Mouse (Mus musculus) frontal cortex, postnatal 14 days (tissue): ENCODE results near the gene Trappc3.

Experiments
- DNase-seq, 2 experiments: peaks; one replicate each; pipeline ENCODE4 v3.0.0; 2022; ENCODE audit warnings: low spot score in 2 of 2

Gene Trappc3

DNA sequence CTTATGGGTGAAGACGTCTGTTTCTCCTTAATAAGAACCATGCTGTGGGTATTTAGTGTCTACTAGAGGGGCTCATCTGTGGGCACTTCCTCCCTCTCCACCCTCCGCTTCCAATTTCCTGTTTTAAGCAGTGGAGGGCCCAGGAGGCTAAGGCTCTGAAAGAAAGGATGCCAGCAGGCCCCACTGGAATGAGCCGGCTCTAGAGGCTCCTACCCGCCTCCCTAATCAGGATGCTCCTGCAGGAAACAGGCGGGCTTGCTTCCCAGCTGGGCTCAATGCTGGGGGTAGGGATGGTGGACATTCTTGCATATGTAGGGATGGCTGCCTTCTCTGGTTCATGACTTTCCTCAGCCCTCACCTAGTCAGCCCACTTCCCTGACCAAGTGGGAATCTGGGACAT, 51.1 kb downstream of the Trappc3 start:
- no peak for DNase-seq

DNA sequence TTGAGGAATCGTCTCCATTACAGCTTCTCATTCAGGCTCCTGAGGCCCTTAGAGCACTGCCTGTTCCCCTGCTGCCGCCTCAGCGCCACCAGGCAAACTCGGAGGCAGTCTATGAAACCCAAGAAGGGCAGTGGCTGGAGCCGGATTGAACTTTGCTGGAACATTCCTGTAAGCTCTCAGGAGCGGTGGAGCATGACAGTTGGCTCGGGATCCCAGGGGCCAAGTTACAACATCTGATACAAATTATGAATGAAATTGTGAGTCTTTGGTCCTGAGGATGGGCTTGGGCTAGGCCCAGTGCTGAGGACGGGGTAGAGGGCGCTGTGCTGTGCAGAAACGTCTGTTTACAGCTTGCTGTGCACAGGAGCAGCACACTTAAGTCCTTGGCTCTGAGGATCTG, 52.3 kb downstream of the Trappc3 start:
- DNase-seq = no peak

DNA sequence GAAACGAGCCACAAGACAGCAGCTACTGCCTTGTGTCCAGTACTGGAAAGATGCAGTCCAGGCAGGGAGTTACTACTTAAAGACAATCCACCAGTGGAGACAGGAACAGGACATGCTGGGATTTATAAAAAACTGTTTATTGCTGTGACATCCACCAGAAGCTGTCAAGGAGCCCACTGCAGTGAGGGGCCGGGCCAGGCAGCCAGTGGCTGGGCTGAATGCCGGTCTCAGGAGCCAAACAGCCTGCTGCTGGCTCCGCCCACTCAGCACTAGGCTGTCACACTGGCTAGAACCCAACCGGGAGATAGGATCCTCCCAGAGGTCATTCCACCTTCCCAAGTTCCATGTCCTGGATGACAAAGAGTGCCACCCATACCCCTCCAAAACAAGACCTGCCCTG, 53.8 kb downstream of the Trappc3 start:
- no peak for DNase-seq

DNA sequence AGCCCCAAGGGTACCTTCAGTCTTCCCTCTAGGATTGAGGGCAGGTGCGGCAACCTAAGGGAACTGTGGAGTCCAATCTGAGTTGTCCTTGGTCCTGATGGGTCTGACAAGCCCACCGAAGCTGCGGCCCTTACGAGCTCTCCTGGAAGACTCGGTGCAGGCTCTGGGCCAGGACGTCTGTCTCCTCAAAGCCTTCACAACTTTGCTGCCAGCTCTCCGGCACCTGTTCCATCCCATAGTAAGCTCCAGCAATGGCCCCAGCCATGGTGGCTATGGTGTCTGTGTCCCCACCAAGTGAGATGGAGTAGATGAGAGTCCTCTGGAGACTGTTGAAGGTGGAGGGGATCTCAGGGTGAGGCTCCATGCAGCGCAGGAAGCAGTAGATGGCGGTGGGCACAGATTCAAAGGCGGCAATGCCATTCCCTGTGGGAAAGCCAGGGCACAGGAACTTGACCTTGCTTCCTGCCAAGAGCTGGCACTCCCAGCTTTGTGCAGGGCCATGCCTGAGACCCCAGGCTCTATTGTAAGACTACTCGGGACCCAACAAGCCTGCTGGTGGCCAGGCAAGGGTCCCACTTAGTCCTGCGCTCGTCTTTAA, 54.4 kb downstream of the Trappc3 start:
- DNase-seq = no peak

DNA sequence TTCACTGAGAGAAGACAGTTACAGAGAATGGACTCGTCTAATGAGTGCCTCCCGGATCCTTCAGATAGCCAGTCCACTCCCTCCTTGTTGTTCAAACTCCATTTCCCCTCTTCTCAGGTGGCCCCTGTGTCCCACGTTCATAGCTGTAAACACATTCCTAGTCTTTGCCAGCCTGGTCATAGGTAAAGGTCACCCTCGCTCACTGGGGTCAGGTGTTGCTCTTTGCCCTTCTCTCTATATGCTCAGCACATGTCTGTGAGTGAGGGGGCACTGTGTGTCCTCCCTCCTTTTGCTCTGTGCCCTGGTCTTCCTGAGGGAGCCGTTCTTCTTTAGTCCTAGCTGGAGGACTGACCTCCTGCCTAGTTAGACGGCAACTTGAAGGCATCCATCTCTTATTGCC, 57.7 kb downstream of the Trappc3 start:
- DNase-seq = no peak

DNA sequence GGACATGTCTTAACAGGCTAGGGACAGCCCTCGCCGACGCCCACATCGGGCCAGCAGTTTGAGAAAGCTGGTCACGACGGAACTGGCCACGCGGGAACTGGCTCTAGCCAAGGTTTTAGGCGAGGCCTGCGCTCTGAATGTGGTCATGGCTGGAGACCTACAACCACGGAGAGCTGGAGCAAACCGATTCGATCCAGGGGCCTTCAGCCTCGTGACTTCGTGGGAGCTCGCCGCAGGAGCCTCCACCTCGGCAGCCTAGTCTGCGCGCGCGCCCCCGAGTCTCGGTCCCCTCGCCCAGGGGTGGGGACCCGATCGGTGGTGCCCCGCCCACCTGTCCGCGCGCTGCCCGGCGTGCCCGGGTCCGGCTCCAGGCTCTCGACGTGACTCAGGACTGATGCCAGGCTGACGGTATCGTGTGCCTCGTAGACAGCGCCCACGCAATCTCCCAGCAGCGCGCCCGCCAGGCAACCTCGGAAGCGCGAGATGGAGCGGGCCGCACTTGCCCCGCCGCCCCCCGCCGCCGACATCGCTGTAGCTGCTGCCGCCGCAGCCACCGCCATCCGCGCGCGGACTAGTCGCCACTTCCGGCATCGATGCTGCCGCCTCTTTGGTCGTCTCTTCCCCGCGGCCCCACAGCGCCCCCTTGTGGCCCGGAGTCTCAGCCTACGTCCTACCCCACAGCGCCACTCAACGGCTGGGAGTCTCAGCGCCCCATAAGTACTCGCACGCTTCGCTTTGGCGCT, 59.2 kb downstream of the Trappc3 start, which contains the start of gene Adprhl2:
Gene Adprhl2, minus strand, starts transcription at position 593 of the 743 bp plus-strand sequence.
- DNase-seq = peak; percentile 94 to 99

DNA sequence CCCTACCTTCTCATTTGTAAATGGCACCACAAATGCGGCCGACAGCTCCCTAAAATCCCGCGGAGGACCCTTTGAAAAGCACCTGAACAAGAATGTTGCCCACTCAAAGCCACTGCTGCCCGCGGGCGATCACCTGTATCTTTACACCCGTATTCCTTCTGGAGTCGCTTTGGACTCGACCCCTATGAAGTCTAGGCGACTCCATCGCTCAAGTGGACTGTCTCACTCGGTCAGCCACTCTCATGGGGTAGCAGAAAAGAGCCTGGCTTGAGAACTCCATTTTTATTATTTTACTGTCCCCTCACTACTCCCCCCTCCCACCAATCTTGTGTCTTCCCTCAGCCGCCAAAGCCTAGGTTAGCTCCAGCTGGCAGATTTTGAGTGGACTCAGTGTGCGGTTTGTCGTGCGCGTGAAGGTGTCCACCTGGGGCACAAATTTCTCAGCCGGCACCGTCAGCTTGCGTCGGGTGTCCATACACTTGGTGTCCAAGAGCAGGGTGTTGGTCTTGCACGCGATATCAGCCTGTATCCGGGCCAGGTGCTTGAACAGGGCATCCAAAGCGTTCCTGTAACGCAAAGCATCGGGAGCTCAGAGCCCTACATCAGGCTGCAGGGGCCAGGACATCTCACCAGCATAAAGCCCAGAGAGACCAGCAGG, 59.9 kb downstream of the Trappc3 start:
- DNase-seq = no peak

DNA sequence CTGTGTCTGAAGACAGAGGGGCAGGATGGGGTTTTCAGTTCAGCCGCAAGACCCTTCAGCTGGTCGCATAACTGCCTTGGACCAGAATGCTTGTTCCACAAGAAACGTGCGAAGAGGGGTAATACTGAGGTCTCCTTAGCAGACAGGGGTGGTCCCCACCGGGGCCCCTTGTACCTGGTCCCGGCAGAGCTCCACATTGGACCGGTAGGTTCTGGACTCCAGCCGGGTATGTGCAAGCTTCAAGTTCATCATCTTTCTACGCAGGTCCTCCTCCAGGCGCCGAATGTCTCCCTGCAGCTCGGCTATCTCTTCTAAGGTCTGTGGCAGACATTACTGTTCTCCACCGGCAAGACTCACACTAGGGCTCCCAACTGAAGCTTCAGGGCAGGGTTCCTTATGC, 60.5 kb downstream of the Trappc3 start:
- DNase-seq = no peak

DNA sequence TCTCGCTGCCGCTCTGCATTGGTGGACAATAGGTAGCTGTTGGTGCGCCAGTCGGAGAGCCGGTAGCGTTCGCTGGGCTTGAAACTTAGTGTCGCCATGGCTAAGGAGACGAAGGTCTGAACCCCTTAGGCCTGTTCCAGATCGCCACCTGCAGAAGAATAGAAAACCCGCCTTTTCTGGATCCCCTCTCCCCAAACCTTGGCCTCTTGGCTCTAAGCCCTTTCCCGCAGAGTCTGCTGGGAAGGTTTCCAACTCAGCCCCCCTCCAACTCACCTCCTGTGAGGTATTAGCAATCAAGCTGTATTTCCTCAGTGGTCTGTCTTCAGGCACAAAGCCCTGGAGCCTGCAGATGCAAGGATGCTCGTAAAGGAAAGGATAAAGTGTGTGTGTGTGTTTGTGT, 62.7 kb downstream of the Trappc3 start:
- DNase-seq = no peak

DNA sequence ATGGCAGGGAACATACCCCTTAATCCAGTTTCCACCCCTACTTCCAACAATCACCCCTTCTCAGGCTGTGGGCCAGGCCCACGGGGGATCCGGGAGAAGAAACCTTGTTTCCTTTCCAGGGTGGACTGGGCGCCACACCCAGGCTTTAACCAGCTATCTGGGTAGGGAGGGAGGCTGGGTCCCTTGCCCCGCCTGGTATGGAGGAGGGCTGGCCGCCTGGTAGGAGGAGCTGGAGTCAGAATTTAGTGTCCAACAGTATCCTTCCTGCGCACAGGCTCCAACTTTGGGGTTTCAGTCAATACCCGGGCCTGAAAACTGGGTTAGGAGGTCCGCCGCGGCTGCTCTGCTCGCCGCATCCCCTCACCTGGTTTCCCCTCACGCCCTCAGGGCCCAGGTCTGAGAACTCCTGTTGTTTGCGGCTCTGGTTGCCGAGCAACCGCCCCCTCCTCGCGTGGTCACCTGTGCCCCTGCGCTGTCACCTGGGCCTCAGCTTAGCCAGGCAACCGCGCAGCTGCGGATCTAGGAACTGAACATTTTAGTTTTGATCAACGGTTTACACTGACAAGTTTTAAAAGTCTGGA, 63.2 kb downstream of the Trappc3 start, which contains the start of gene Tekt2:
Gene Tekt2, minus strand, starts transcription at position 408 of the 581 bp plus-strand sequence.
- DNase-seq = no peak
